Mouse (Mus musculus): Measurements from ENCODE around the gene Lum. TPM values are rescaled to one million over a fixed set of nuclear protein-coding genes. Genes with fewer than 3 reads are reported as not detected.
A peak's percentile ranks its signal among the peaks of the same experiment; 100 is the strongest.

Lum gene
- 221 and 239 TPM in 2 replicates for polyA plus RNA-seq (2015; fragmentation: Nextera tagmentation; extraction: Ambion mirVana)

GRCm38 (mm10) chr10:97564957-97565856, at the start of gene Lum:
Lum (plus strand) TSS chr10:97565128.
- Histone ChIP-seq H3K4me2 (ENCODE audit: low read depth, low read length) (peak within 1 kb of the TSS; percentile 32), H3K36me3 (ENCODE audit: control insufficient read depth, insufficient read depth, low read length) (no peaks in the 10 kb centered on the region), H3K9ac (ENCODE audit: low read depth, low read length) (peak within 1 kb of the TSS; percentile 47), H3K9me3 (ENCODE audit: control insufficient read depth, low read length) (no peaks in the 10 kb centered on the region), H3K4me1 (ENCODE audit: control insufficient read depth, insufficient read depth, low read length) (no peaks in the 10 kb centered on the region), H3K27ac (ENCODE audit: low read length) (peak within 1 kb of the TSS; percentile 82), H3K4me3 (ENCODE audit: low read length) (peak within 1 kb of the TSS; percentile 30), H3K27me3 (replicated peaks; ENCODE audit: control insufficient read depth, insufficient read depth, low read length) (no peaks in the 10 kb centered on the region)
- peak; percentile 68; the same call in 1 of the 2 replicates for ATAC-seq
- WGBS, result 48% methylated on average over 10 of the region's 10 CpGs

DNA sequence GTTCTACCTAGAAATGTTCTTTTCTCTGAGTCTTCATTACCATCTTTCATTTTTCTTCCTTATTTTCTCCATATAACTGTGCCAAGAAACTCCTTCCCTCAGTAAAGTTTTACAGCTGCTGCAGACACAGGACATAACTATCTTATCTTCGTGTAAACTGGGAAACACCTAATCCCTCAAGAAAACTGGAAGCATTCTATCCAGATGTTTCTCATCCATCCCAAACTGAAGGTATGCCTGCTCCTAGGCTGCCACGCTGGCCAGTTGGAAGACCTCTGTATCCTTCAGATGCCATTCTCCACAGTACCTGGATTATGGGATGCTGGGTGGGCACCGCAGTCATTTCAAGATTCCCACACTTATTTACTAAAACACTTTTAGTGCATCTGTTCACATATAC, 41.6 kb upstream of the Lum start:
- H3K9me3 ChIP-seq (ENCODE audit: control insufficient read depth, low read length), result no peaks in the 10 kb centered on the region
- 66% methylated on average over 3 of the region's 3 CpGs for WGBS
- no peaks in the 10 kb centered on the region for H3K36me3 ChIP-seq (ENCODE audit: control insufficient read depth, insufficient read depth, low read length)
- H3K4me2 ChIP-seq (ENCODE audit: low read depth, low read length), result no peak overlapping the region
- H3K9ac ChIP-seq (ENCODE audit: low read depth, low read length), result no peak overlapping the region
- no peak for ATAC-seq
- H3K27me3 ChIP-seq (replicated peaks; ENCODE audit: control insufficient read depth, insufficient read depth, low read length), result no peaks in the 10 kb centered on the region
- no peak overlapping the region for H3K27ac ChIP-seq (ENCODE audit: low read length)
- H3K4me1 ChIP-seq (ENCODE audit: control insufficient read depth, insufficient read depth, low read length), result no peaks in the 10 kb centered on the region
- H3K4me3 ChIP-seq (ENCODE audit: low read length), result no peak overlapping the region

- H3K27ac ChIP-seq (ENCODE audit: low read length), result no peak overlapping the region
- 52% methylated on average over 4 of the region's 4 CpGs for WGBS
These were observed 29.2 kb upstream of the Lum start for GRCm38 (mm10) chr10:97535697-97536096.

GRCm38 (mm10) chr10:97536921-97537320, 28.0 kb upstream of the Lum start:
- H3K27ac ChIP-seq (ENCODE audit: low read length), result no peak overlapping the region

More at GRCm38 (mm10) chr10:97535697-97536096, 29.2 kb upstream of the Lum start:
- Histone ChIP-seq H3K4me2 (ENCODE audit: low read depth, low read length) (no peak overlapping the region), H3K4me1 (ENCODE audit: control insufficient read depth, insufficient read depth, low read length) (no peaks in the 10 kb centered on the region), H3K27me3 (replicated peaks; ENCODE audit: control insufficient read depth, insufficient read depth, low read length) (no peaks in the 10 kb centered on the region), H3K4me3 (ENCODE audit: low read length) (no peak overlapping the region), H3K9me3 (ENCODE audit: control insufficient read depth, low read length) (no peaks in the 10 kb centered on the region), H3K36me3 (ENCODE audit: control insufficient read depth, insufficient read depth, low read length) (no peaks in the 10 kb centered on the region), H3K9ac (ENCODE audit: low read depth, low read length) (no peak overlapping the region)
- peak; percentile 56; the same call in 1 of the 2 replicates for ATAC-seq

GRCm38 (mm10) chr10:97538202-97538601, 26.7 kb upstream of the Lum start:
- Histone ChIP-seq H3K36me3 (ENCODE audit: control insufficient read depth, insufficient read depth, low read length) (no peaks in the 10 kb centered on the region), H3K9ac (ENCODE audit: low read depth, low read length) (no peak overlapping the region), H3K4me3 (ENCODE audit: low read length) (no peak overlapping the region), H3K27me3 (replicated peaks; ENCODE audit: control insufficient read depth, insufficient read depth, low read length) (no peaks in the 10 kb centered on the region), H3K27ac (ENCODE audit: low read length) (no peak overlapping the region), H3K4me1 (ENCODE audit: control insufficient read depth, insufficient read depth, low read length) (no peaks in the 10 kb centered on the region), H3K4me2 (ENCODE audit: low read depth, low read length) (no peak overlapping the region), H3K9me3 (ENCODE audit: control insufficient read depth, low read length) (no peaks in the 10 kb centered on the region)
- no peak for ATAC-seq
- 59% methylated on average over 4 of the region's 4 CpGs for WGBS

More at GRCm38 (mm10) chr10:97536921-97537320, 28.0 kb upstream of the Lum start:
- no peak overlapping the region for H3K9ac ChIP-seq (ENCODE audit: low read depth, low read length)
- no peak overlapping the region for H3K4me2 ChIP-seq (ENCODE audit: low read depth, low read length)
- no peaks in the 10 kb centered on the region for H3K9me3 ChIP-seq (ENCODE audit: control insufficient read depth, low read length)
- H3K36me3 ChIP-seq (ENCODE audit: control insufficient read depth, insufficient read depth, low read length), result no peaks in the 10 kb centered on the region
- no peak for ATAC-seq
- H3K4me1 ChIP-seq (ENCODE audit: control insufficient read depth, insufficient read depth, low read length), result no peaks in the 10 kb centered on the region
- H3K4me3 ChIP-seq (ENCODE audit: low read length), result no peak overlapping the region
- 47% methylated on average over 2 of the region's 2 CpGs for WGBS
- H3K27me3 ChIP-seq (replicated peaks; ENCODE audit: control insufficient read depth, insufficient read depth, low read length), result no peaks in the 10 kb centered on the region

DNA sequence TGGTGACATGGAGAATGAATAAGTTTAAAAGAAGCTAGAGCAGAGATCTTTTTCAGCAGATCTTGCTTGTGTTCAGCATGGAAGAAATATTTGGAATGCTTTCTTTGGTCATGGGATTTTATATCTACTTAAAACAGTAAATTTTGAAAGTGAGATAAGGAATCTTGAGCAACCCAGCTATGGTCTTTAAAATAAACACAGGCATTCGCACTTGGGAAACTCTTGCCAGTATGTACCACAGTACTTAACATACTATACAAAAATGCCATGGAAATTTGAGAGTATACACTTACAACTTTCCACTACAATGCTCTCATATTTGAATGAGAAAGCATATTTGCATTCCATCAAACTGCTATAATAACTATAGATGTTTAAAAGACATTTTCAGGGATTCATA, 17.2 kb upstream of the Lum start:
- Histone ChIP-seq H3K4me3 (ENCODE audit: low read length) (no peak overlapping the region), H3K36me3 (ENCODE audit: control insufficient read depth, insufficient read depth, low read length) (no peaks in the 10 kb centered on the region), H3K4me1 (ENCODE audit: control insufficient read depth, insufficient read depth, low read length) (no peaks in the 10 kb centered on the region), H3K27me3 (replicated peaks; ENCODE audit: control insufficient read depth, insufficient read depth, low read length) (no peaks in the 10 kb centered on the region), H3K27ac (ENCODE audit: low read length) (no peak overlapping the region), H3K9me3 (ENCODE audit: control insufficient read depth, low read length) (no peaks in the 10 kb centered on the region), H3K9ac (ENCODE audit: low read depth, low read length) (no peak overlapping the region), H3K4me2 (ENCODE audit: low read depth, low read length) (no peak overlapping the region)
- WGBS, result 40% methylated on average over 1 of the region's 1 CpGs
- no peak for ATAC-seq

DNA sequence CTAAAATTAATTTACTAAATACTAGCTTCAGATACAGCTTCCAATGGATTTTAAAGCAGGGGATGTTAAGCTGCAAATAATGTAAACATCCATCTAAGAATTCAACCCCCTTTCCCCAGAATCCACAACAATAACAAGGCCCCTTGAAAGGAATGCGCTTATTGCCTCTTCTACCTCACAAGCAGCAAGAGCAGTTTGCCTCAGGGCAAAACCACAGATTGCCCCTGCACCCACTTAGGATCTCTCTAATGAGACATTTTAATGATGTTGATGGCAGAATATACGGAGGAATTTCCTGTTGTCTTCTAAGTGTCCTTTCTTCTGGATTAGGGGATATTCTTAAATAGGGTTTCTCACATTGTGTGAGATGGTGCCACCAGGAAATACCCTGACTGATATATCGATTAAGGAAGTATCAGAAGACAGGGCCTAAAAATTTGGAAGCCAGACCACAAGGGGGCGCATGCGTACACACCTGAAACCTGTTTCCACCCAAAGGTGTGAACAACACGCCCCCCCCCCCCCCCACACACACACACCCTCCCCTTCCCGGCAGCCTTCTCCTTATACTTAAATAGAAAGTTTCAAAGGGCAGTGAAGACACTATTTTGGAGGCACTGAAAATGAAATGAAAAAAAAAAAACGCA, 2.7 kb downstream of the Lum start:
- no peak for ATAC-seq
- H3K36me3 ChIP-seq (ENCODE audit: control insufficient read depth, insufficient read depth, low read length), result no peaks in the 10 kb centered on the region
- H3K4me1 ChIP-seq (ENCODE audit: control insufficient read depth, insufficient read depth, low read length), result no peaks in the 10 kb centered on the region
- H3K27ac ChIP-seq (ENCODE audit: low read length), result peak overlapping the region; percentile 61; the same call in 1 of the 2 replicates
- 63% methylated on average over 8 of the region's 8 CpGs for WGBS
- peak overlapping the region; percentile 20 for H3K4me3 ChIP-seq (ENCODE audit: low read length)
- H3K4me2 ChIP-seq (ENCODE audit: low read depth, low read length), result peak overlapping the region; percentile 27; the same call in 1 of the 2 replicates
- H3K9ac ChIP-seq (ENCODE audit: low read depth, low read length), result peak overlapping the region; percentile 55; the same call in 1 of the 2 replicates
- no peaks in the 10 kb centered on the region for H3K27me3 ChIP-seq (replicated peaks; ENCODE audit: control insufficient read depth, insufficient read depth, low read length)
- H3K9me3 ChIP-seq (ENCODE audit: control insufficient read depth, low read length), result no peaks in the 10 kb centered on the region

GRCm38 (mm10) chr10:97582543-97583231, 17.8 kb downstream of the Lum start:
- WGBS, result 65% methylated on average over 4 of the region's 4 CpGs

GRCm38 (mm10) chr10:97584176-97584575, 19.2 kb downstream of the Lum start:
- no peak overlapping the region for H3K27ac ChIP-seq (ENCODE audit: low read length)
- H3K9ac ChIP-seq (ENCODE audit: low read depth, low read length), result no peak overlapping the region
- no peak for ATAC-seq

More at GRCm38 (mm10) chr10:97582543-97583231, 17.8 kb downstream of the Lum start:
- no peak overlapping the region for H3K27ac ChIP-seq (ENCODE audit: low read length)
- no peak for ATAC-seq
- no peak overlapping the region for H3K4me3 ChIP-seq (ENCODE audit: low read length)
- H3K4me1 ChIP-seq (ENCODE audit: control insufficient read depth, insufficient read depth, low read length), result no peaks in the 10 kb centered on the region
- H3K9ac ChIP-seq (ENCODE audit: low read depth, low read length), result no peak overlapping the region
- H3K4me2 ChIP-seq (ENCODE audit: low read depth, low read length), result no peak overlapping the region
- H3K27me3 ChIP-seq (replicated peaks; ENCODE audit: control insufficient read depth, insufficient read depth, low read length), result no peaks in the 10 kb centered on the region
- H3K36me3 ChIP-seq (ENCODE audit: control insufficient read depth, insufficient read depth, low read length), result no peaks in the 10 kb centered on the region
- H3K9me3 ChIP-seq (ENCODE audit: control insufficient read depth, low read length), result no peaks in the 10 kb centered on the region

More at GRCm38 (mm10) chr10:97584176-97584575, 19.2 kb downstream of the Lum start:
- 22% methylated on average over 3 of the region's 3 CpGs for WGBS
- no peaks in the 10 kb centered on the region for H3K36me3 ChIP-seq (ENCODE audit: control insufficient read depth, insufficient read depth, low read length)
- H3K9me3 ChIP-seq (ENCODE audit: control insufficient read depth, low read length), result no peaks in the 10 kb centered on the region
- H3K4me1 ChIP-seq (ENCODE audit: control insufficient read depth, insufficient read depth, low read length), result no peaks in the 10 kb centered on the region
- H3K4me3 ChIP-seq (ENCODE audit: low read length), result no peak overlapping the region
- no peak overlapping the region for H3K4me2 ChIP-seq (ENCODE audit: low read depth, low read length)
- no peaks in the 10 kb centered on the region for H3K27me3 ChIP-seq (replicated peaks; ENCODE audit: control insufficient read depth, insufficient read depth, low read length)

Data from intestine, embryonic 16.5 days (tissue).